Mouse (Mus musculus) left cerebral cortex, adult 8-10 months (tissue): ENCODE results near the gene Dnlz. TPM values are rescaled to one million over a fixed set of nuclear protein-coding genes. Genes with fewer than 3 reads are reported as not detected.
A peak's percentile ranks its signal among the peaks of the same experiment; 100 is the strongest.

Source experiments
- DNase-seq, 2 experiments: peaks; one replicate each; pipeline ENCODE4 v3.0.0; 2022; ENCODE audit warnings: low spot score in 2 of 2
- total RNA-seq, 4 experiments: library from RNA; stranded (reverse); gene quantifications; 2 replicates each; pipeline ENCODE4 v1.2.4; 2022

The Dnlz gene
- total RNA-seq, 4 experiments from 2014 or later: 24.5 to 27.8 (median 26.1) TPM

- peak in 1 of 2 experiments; percentile 20 for DNase-seq
Observed at GRCm38 (mm10) chr2:26299336-26299735, 52.6 kb downstream of the Dnlz start.

DNA sequence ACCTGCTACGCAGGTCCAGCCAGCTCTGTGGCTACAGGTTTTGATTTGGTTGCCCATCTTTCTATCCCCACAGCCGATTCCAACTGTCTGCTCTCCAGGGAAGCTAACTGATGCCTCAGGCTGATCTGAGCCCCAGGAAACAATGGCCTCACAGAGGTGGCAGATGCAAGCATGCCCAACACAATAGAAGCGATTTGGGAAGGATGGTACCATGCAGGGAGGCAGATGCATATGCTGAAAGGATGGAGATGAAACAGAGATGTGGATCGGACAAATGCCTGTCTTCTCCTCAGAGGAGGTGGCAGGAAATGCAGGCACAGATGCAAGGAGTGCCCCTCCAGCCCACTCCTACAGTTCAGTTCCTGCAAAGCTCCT, 53.1 kb downstream of the Dnlz start:
- peak; percentile 21 to 25 for DNase-seq

DNA sequence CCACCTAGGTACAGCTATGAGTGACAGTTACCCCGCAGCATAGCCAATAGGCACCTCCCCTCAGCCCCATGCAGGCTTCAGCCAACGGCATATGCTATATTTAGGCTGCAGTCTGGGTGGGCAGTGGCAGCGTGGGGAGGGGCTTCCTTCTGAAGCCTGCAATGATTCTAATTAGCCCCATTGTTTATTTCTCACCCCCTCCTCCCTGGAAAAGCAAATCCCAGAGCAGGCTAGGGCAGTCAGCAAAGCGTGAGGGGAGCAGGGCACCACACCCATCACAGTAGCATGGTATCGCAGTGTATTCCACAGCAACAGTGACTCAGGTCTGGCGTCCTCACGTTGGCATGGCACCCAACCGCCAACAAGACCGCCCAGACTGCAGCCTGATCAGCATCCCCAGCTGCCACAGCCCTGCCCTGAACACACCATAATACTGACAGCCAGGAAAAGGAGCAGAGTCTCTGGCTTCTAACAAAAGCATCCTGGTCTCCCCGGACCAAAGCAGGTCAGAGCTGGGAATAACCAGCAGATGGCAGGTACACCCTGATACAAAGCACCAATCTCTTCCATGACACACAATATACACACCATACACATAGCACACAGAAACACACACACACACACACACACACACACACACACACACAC, 53.6 kb downstream of the Dnlz start:
- peak; percentile 37 to 84 for DNase-seq

Other genes with a start within 250 kb of the Dnlz start
- gene Nacc2, start 228.9 kb downstream of the Dnlz start, total RNA-seq: 10 to 100 TPM; 82.0 to 82.9 (median 82.7) TPM
- under 1 TPM in 3 of 4 experiments, not detected in 1; 0.21 to 0.42 (median 0.22) TPM for gene Lhx3, start 143.8 kb downstream of the Dnlz start, total RNA-seq
- gene Qsox2, start 114.6 kb downstream of the Dnlz start, total RNA-seq: 10 to 100 TPM; 23.1 to 26.6 (median 25.7) TPM
- gene Ccdc187, start 57.6 kb downstream of the Dnlz start, total RNA-seq: 1 to 10 TPM; 6.0 to 6.7 (median 6.4) TPM
- gene Gpsm1, start 36.6 kb downstream of the Dnlz start, total RNA-seq: 10 to 100 TPM; 58.9 to 66.8 (median 60.5) TPM
- 1 to 10 TPM; 1.6 to 3.9 (median 3.0) TPM for gene Card9, start 8.8 kb upstream of the Dnlz start, total RNA-seq
- 10 to 100 TPM; 52.6 to 88.3 (median 75.3) TPM for gene Snapc4, start 28.5 kb upstream of the Dnlz start, total RNA-seq
- gene Entr1, start 37.2 kb upstream of the Dnlz start, total RNA-seq: 100 to 1,000 TPM; 130 to 136 (median 133) TPM
- 10 to 100 TPM; 90.0 to 96.3 (median 92.2) TPM for gene Pmpca, start 37.2 kb upstream of the Dnlz start, total RNA-seq
- gene Inpp5e, start 57.1 kb upstream of the Dnlz start, total RNA-seq: 10 to 100 TPM; 23.8 to 29.1 (median 25.7) TPM
- gene Sec16a, start 93.1 kb upstream of the Dnlz start, total RNA-seq: 10 to 100 TPM; 41.2 to 50.9 (median 43.0) TPM
- 10 to 100 TPM; 23.3 to 28.8 (median 26.6) TPM for gene Notch1, start 164.6 kb upstream of the Dnlz start, total RNA-seq
- gene Egfl7, start 227.9 kb upstream of the Dnlz start, total RNA-seq: 10 to 100 TPM; 63.8 to 88.2 (median 66.2) TPM
- not detected for gene Gm20532, start 234.5 kb upstream of the Dnlz start, total RNA-seq